Mouse (Mus musculus): ENCODE data around the gene Iqcf3.
"Not testable (repeated sequence)": the region's sequence is repeated elsewhere in the genome, so short reads cannot be mapped to it uniquely, and the experiment has no call there.

Iqcf3 gene

GRCm38 (mm10) chr9:106561531-106561930 lies at the start of gene Iqcf3:
Iqcf3 (minus strand) TSS chr9:106561631.
- in situ Hi-C loops (cut with MboI) = no loop called here

DNA sequence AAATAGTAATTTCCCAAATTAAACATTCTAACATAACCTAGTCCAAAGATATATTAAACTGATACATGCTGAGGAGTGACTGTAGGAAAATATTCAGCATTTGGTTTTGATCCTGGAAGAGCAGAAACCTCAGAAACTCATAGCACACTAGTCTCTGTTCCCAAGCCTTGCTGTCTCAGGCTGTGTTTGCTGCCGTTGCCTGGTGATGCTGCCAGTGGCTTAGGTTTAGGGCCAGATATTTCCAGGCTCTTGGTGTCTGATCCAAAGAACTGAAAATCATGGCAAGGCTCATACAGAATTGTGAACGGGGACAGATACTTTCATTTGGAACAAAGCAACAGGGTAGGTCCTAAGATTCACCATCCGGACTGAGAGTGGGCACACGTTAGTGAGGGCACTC lies 49.3 kb upstream of the Iqcf3 start:
- in situ Hi-C loops (cut with MboI) = no loop called here

GRCm38 (mm10) chr9:106600546-106600945 lies 39.1 kb upstream of the Iqcf3 start:
- in situ Hi-C loops (cut with MboI) = no loop called here

GRCm38 (mm10) chr9:106598466-106598865 lies 37.0 kb upstream of the Iqcf3 start:
- in situ Hi-C loops (cut with MboI) = no loop called here

DNA sequence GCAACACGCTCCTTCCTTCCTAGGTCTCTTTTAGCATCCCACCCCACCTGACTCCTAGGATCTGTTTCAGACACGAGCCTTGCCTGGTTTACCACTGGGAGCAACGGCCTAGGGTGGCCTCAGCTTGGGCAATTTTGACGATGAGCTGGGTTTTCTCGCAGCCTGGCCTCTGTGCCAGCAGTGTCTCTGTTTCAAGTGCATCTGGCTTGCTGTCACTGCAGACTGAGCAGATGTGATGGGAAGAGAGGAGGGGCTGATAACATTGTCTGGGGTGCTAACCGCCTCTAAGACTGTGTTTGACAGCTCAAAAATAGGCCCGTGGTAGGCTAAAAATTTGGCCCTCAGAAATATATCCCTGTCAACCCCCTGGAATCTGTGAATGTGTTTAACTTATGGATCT lies 34.4 kb upstream of the Iqcf3 start:
- in situ Hi-C loops (cut with MboI) = no loop called here

DNA sequence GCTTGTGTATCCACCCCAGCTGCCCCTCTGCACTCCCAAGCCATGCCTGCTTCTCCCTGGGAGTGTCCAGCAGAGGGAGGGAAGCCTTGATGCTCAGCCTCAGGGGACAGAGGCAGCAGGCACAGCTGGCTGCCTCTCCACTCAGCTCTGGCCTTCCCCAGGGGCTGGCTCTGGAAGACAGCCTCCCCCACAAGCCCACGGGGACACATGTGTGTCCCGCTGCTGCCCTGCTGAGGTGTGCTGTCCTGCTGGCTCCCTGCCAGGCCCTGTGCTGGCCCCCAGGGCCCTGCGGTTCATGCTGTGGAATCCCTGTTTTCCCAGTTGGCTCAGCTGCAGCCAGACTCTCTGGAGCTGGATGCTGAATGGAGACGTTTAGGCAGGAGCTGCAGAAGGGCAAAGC lies 34.0 kb upstream of the Iqcf3 start:
- in situ Hi-C loops (cut with MboI) = not testable (repeated sequence)

DNA sequence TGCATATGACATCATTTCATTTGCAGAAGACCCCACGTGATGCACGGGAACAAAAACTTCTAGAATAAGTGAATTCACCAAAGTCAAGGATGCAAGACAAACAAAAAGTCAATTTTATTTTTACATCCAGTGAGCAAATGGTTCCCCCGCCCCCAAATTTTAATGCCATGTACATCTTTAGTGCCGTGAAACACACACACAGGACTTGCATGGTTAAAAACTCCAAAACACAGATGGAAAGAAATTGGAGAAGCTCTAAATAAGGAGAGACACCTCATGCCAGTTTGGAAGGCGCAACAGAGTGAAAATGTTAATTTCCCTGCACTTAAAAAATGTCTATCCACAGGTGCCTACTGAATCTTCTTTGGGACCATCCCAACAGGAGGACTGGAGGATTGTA lies 30.7 kb upstream of the Iqcf3 start:
- in situ Hi-C loops (cut with MboI) = no loop called here

DNA sequence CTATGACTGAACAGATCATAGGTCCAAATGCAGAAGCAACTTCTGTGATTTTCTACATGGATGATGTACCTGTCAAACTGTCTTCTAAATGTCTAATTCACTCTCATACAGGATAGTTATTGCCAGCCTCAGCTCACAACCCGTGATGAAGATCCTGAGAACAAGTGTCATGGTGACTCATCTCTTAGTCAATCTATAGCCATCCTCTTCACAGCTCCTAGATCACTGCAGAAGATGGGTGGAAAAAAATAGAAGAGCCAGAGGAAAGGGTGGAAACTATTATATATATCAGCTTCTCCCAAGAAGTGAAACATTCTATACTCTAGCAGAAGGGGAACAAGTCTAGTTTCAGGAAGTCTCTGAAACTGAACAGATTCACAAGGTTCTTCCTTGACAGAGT lies 21.1 kb upstream of the Iqcf3 start:
- in situ Hi-C loops (cut with MboI) = no loop called here

DNA sequence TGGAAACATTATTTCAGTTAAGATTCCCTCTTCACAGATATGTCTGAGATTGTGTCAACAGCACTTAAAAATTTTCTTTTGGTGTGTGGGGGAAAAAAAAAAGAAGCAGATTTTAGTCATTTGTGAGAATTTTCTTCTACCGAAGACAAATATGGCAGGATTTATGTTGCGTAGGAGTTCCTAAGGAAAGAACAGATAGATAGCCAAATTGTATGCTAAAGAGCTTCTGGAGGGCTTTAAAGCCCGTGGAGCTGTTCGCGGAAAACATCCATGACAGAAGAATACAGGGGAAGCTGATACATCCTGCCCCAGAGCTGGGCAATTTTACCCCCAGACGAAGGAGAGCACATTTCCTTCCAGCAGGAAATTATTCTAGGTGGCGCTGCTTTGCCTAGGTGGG lies 18.6 kb upstream of the Iqcf3 start:
- in situ Hi-C loops (cut with MboI) = no loop called here

DNA sequence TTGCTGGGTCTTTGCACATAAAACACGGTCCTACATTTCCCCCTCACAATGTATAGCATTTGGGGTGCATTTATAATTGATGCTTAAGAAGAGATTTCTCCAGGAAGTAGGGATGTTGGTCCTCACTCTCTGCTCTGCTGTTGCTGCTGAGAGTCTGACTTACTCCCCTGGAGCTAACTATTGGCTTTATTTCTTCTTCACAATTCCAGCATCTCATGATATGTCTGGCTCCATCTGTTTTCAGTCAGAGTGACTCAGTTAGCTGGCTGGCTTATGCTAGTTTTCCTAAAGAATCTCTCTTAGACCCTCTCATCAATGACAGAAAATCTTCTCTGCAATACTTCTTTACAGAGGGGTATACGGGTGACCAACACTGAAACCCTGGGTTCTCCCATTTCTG lies 14.7 kb upstream of the Iqcf3 start:
- in situ Hi-C loops (cut with MboI) = no loop called here

DNA sequence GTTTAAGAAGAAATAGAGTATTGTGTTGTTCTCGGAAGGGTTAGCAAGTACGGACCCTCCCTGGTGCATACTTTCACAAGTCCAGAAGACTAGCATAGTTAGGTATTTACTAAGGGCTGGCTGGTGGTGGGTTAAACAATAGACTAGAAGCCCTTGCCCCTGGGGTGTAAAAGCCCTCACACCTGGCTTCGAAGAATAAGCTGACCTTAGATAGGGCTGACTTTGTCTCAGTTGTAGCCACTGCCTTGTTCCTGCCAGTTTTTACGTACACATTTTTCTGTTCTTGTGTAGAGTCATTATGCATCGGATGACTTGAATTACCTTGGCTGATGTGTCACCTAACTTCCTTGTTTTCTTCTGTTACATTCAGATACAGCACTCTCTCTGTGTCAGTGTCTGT lies 11.9 kb upstream of the Iqcf3 start:
- in situ Hi-C loops (cut with MboI) = no loop called here

DNA sequence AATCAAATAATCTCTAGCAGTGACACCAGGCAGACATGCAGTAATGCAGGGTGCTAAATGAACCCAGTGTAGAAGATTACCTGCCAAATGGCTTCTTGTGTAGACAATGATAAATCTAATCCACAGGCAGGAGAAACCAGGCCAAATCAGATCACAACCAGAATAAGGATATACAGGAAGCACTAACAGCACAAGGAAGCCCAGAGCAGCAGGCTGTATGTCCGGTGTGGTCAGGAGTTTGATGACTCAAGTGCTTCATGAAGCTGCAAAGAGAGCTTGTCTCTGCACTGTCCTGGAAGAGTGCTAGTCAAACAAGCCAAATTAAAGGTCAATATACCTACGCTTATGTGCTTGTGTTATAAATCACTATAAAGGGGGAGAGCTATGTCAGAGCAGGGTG lies 10.8 kb upstream of the Iqcf3 start:
- in situ Hi-C loops (cut with MboI) = no loop called here

GRCm38 (mm10) chr9:106570896-106571295 lies 9.5 kb upstream of the Iqcf3 start, which contains the start of gene Iqcf4:
Iqcf4 (minus strand) TSS chr9:106570996.
- in situ Hi-C loops (cut with MboI) = no loop called here

DNA sequence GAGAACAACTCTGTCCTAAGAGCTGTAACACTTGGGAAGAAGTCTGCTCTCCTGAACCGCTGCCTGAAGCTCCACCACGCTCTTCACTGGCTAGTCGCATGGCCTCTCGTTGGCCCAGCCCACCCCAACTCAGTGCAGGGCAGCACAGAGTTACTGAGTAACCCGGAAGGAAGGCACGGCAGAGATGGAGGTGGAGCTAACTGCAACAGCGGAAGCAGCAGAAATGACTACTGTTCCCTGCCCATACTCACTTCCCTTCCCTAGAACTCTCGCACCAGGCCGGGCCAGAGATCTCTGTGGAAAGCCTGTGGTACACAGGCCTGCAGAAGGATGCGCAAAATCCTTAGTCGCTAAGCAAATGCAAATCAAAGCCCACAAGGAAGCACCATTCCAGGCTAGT lies 5.0 kb upstream of the Iqcf3 start:
- in situ Hi-C loops (cut with MboI) = no loop called here

DNA sequence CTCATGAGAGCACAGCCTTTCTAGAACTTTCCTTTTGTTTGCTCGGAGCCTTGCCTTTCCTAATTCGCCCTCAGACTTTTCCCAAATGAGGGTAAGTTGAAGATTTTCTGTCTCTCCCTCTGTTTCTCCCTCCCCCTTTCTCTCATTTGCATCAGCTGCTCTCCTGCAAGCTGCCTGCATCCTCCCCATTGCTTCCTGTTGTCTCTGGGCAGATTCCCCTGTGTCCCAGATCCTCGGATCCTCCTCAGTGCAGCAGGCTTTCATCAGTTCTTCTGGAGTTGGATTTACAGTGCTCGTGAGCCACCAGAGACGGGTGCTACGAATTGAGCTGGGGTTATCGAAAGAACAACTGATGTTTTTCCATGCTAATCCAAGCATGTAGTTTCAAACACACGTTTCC lies 2.6 kb upstream of the Iqcf3 start:
- in situ Hi-C loops (cut with MboI) = no loop called here

DNA sequence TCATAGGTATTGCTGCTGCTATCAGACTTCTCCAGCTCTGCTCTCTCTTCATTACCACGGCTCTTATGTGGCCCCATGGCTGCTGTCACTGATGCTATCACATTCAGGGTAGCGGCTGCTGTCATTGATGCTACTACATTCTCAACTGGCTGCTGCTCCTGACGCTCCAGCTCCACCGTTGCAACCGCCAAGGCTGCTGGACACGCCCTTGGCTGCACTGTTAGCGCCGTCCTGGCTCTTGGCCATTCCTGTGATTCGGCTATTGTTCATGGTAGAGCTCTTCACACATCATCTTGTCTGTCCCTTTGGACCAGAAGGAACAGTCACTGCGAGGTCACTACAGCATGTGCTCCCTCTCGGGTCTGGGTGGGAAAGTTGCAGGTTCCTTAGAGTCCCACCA lies 860 bp upstream of the Iqcf3 start:
- in situ Hi-C loops (cut with MboI) = no loop called here

GRCm38 (mm10) chr9:106534975-106535374 lies 26.5 kb downstream of the Iqcf3 start:
- in situ Hi-C loops (cut with MboI) = no loop called here

DNA sequence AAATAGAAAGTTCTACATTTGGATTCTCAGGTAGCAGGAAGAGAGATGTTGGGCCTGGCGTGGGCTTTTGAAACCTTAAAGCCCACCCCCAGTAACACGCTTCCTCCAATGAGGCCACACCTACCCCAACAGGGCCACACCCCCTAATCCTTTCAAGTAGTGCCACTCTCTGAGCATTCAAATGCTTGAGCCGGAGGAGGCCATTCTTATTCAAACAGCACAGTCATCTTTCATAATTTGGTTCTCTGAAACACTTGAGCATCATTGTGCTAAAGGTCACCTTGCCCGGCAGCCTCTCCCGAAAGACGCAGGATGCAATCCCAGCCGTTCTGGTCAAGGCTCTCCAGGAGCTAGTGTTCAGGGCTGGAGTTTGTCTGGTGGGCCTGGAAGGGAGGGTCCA lies 27.1 kb downstream of the Iqcf3 start:
- in situ Hi-C loops (cut with MboI) = no loop called here

DNA sequence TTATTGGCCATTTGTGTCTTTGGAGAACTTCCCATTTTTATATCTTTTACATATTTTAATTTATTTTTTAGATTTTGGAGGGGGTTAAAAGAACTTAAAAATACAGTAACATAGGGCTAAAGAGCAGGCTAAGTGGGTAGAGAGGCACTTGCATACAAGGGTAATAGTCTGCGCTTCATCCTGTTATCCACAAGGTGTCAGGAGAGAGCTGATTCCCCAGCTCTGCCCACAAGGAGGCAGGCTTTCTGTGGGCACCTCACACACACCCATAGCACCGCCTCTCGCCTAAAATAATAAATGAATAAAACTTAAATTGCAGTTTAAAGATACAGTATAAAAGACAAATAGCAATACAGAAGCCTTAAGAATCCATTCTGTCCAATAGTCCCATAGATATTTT lies 29.6 kb downstream of the Iqcf3 start:
- in situ Hi-C loops (cut with MboI) = no loop called here

GRCm38 (mm10) chr9:106519909-106520308 lies 41.5 kb downstream of the Iqcf3 start:
- in situ Hi-C loops (cut with MboI) = no loop called here

- in situ Hi-C loops (cut with MboI) = no loop called here
Observed at GRCm38 (mm10) chr9:106519433-106519832, 42.0 kb downstream of the Iqcf3 start.

DNA sequence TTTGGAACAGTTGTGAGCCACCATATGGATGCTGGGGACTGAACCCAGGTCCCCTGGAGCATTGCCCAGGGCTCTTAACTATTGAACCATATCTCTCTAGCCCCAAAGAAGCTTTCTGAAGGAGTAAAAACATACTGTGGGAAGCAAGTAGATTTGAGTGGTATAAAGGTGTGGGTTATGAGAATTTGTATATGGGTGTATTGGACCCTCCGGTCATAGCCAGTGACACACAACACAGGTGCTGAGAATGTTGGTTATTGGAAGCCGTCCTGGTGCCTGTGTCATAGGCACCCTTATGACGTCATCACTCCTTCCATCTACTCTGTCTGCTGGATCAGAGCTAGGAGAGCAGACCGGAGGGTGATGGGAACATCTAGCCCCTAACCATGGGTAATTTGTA lies 47.2 kb downstream of the Iqcf3 start, which contains the start of gene Iqcf5:
Gene Iqcf5, plus strand, starts transcription at position 301 of the 400 bp plus-strand sequence.
- in situ Hi-C loops (cut with MboI) = no loop called here

- in situ Hi-C loops (cut with MboI) = no loop called here
Observed at GRCm38 (mm10) chr9:106513566-106513965, 47.9 kb downstream of the Iqcf3 start.

DNA sequence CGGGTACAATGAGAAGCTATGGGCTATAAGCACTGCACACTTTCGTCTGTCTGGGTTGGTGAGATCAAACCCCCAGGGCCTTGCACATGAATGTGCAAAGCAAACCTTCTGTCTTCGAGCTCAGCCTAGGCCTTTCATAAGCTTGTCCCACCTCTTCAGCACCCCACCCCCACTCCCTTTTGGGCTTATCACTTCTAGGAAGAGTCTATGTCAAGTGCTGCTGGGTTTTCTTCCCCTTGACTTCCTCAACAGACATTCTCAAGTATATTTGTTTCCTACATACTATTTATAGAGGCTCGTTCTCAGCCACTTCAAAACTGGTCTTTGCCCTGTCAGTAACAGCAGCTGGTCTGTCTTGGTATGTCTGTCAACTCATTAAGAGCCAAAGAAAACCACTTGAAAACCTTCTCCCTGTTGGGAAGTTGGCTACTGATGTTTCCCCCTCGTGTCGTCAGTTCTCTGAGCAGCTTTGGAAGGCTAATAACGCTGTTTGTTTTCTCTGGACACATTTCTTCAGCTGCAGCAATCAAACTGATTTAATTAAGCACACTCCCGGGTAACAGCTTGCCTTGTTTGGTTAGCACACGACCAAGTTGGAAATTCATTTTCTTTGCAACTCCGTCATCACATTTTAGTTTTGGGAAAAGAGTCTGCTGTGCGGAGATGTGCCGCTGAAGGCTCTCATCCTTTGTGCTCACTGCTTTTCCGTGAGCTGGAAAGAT lies 48.5 kb downstream of the Iqcf3 start:
- in situ Hi-C loops (cut with MboI) = no loop called here

Data from mature B cell (primary cell).